Mouse (Mus musculus): ENCODE data around the gene Itgal.

DNA sequence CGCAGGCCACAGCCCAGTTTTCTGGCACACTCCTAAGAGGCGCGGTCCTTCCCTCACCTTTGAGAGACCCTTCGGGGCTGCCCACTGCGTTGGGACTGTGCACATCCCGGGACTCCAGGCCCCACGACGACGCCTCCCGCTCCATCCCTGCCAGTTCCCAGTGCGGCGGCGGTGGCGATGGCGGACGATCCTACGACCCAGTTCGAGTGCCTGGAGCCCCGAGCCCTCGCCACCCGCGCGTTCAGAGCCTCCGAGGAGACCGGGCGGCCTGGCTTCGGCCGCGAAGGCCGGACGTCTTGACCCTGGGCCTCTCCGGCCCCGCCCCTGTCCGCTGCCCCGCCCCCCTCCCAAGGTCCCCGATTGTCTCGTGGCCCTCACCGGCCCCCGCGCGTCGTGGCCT is 49.0 kb downstream of the Itgal start:
- TF ChIP-seq CTCF (conservative IDR thresholded peaks at IDR 0.05; ENCODE audit: insufficient read depth, insufficient read length, low read depth, low read length) (no peak), POLR2A (IDR thresholded peaks at IDR 0.05; ENCODE audit: low read depth, low read length) (peak; percentile 26)

Data from kidney, adult 2 months (tissue).